Mouse (Mus musculus) kidney, postnatal 0 days (tissue): ENCODE measurements around the gene Cmya5. TPM values are rescaled to one million over a fixed set of nuclear protein-coding genes. Genes with fewer than 3 reads are reported as not detected.

Source experiments
- ATAC-seq: fragments of 200-750 bp; cut with Nextera tagmentation; replicated peaks from 2 replicates; pipeline ENCODE4 v1.8.0; 2017; ENCODE audit warnings: low read depth, moderate number of reproducible peaks, moderate TSS enrichment, moderate library complexity; ENCODE audit not compliant: low FRiP score
- DNase-seq: peaks from one replicate; pipeline ENCODE4 v3.0.0-alpha.2; 2016; ENCODE audit warnings: low spot score
- H3K27ac ChIP-seq: fragments of 300-500 bp; sonication (generic); 2 replicates; pipeline ENCODE4 v1.5.1; 2014; ENCODE audit warnings: mild to moderate bottlenecking
- H3K27me3 ChIP-seq: fragments of 300-500 bp; sonication (generic); 2 replicates; pipeline ENCODE4 v1.6.1; 2014; ENCODE audit warnings: low read length, mixed read lengths; ENCODE audit not compliant: insufficient read depth
- H3K36me3 ChIP-seq: fragments of 300-500 bp; sonication (generic); 2 replicates; pipeline ENCODE4 v1.6.1; 2014; ENCODE audit warnings: low read length, mixed read lengths; ENCODE audit not compliant: insufficient read depth
- H3K4me1 ChIP-seq: fragments of 300-500 bp; sonication (generic); replicated peaks from 2 replicates; pipeline ENCODE4 v1.6.1; 2014; ENCODE audit warnings: antibody characterized with exemption, low read length, mixed read lengths; ENCODE audit not compliant: insufficient read depth
- H3K4me2 ChIP-seq: fragments of 300-500 bp; sonication (generic); 2 replicates; pipeline ENCODE4 v1.6.1; 2014; ENCODE audit warnings: mild to moderate bottlenecking, low read length, moderate library complexity, mixed read lengths
- H3K4me3 ChIP-seq: fragments of 300-500 bp; sonication (generic); replicated peaks from 2 replicates; pipeline ENCODE4 v1.5.1; 2014; ENCODE audit warnings: low read depth, low read length
- H3K9ac ChIP-seq: fragments of 300-500 bp; sonication (generic); 2 replicates; pipeline ENCODE4 v1.6.1; 2014; ENCODE audit warnings: low read depth, low read length
- H3K9me3 ChIP-seq: fragments of 300-500 bp; sonication (generic); replicated peaks from 2 replicates; pipeline ENCODE4 v1.6.1; 2016; ENCODE audit warnings: low read length, inconsistent platforms, mixed read lengths
- CTCF ChIP-seq: IDR thresholded peaks from 2 replicates; pipeline ENCODE4 v1.5.1; 2016; ENCODE audit warnings: antibody characterized with exemption, low read depth, mild to moderate bottlenecking, moderate library complexity
- WGBS: fragments of 180-500 bp; shearing (Covaris S2); extraction: QIAGEN DNeasy Blood & Tissue Kit; methylation state at CpG from one replicate; pipeline ENCODE4 v1.1.7; 2014; 5-methylcytosine and 5-hydroxymethylcytosine counted together
- polyA plus RNA-seq: library from polyadenylated mRNA; unstranded; fragments of >200 nt; fragmentation: Nextera tagmentation; extraction: Ambion mirVana; gene quantifications from 2 replicates; pipeline ENCODE4 v1.2.1, GENCODE M21; 2015

Cmya5 gene
- polyA plus RNA-seq, 1 experiment from 2014 or later: 0.07 TPM

- WGBS: 60% methylated on average over 1 of the region's 1 CpGs
- ATAC-seq: no peak
- DNase-seq: no peak
- Histone ChIP-seq H3K4me2 (no peak overlapping the region), H3K4me1 (no peaks in the 10 kb centered on the region), H3K9me3 (no peaks in the 10 kb centered on the region), H3K27ac (no peak overlapping the region), H3K4me3 (no peak overlapping the region), H3K27me3 (no peaks in the 10 kb centered on the region), H3K36me3 (peaks cover 19% of the 10 kb centered on the region; the same call in 1 of the 2 replicates), H3K9ac (no peak overlapping the region)
- no peak for TF ChIP-seq CTCF
Measured at GRCm38 (mm10) chr13:93180351-93180750, 35.8 kb upstream of the Cmya5 start.

- ATAC-seq (no peak), DNase-seq (no peak)
- no peak for TF ChIP-seq CTCF
Measured at GRCm38 (mm10) chr13:93179522-93179921, 35.0 kb upstream of the Cmya5 start.

GRCm38 (mm10) chr13:93177571-93177970, 33.0 kb upstream of the Cmya5 start:
- H3K27me3 ChIP-seq: no peaks in the 10 kb centered on the region
- no peaks in the 10 kb centered on the region for H3K9me3 ChIP-seq
- no peak for DNase-seq

More at GRCm38 (mm10) chr13:93179522-93179921, 35.0 kb upstream of the Cmya5 start:
- no peak overlapping the region for H3K9ac ChIP-seq
- WGBS: 90% methylated on average over 2 of the region's 2 CpGs
- H3K4me1 ChIP-seq: no peaks in the 10 kb centered on the region
- no peaks in the 10 kb centered on the region for H3K9me3 ChIP-seq
- H3K4me2 ChIP-seq: no peak overlapping the region
- no peaks in the 10 kb centered on the region for H3K27me3 ChIP-seq
- no peak overlapping the region for H3K4me3 ChIP-seq
- H3K27ac ChIP-seq: no peak overlapping the region
- H3K36me3 ChIP-seq: peaks cover 13% of the 10 kb centered on the region; the same call in 1 of the 2 replicates

GRCm38 (mm10) chr13:93163303-93163702, 18.8 kb upstream of the Cmya5 start:
- ATAC-seq (no peak), DNase-seq (no peak)
- 85% methylated on average over 4 of the region's 4 CpGs for WGBS
- H3K4me1 ChIP-seq: no peaks in the 10 kb centered on the region
- no peak for TF ChIP-seq CTCF
- H3K4me3 ChIP-seq: no peak overlapping the region
- H3K36me3 ChIP-seq: peaks cover 20% of the 10 kb centered on the region
- no peak overlapping the region for H3K9ac ChIP-seq
- H3K4me2 ChIP-seq: no peak overlapping the region
- H3K27me3 ChIP-seq: no peaks in the 10 kb centered on the region
- H3K9me3 ChIP-seq: no peaks in the 10 kb centered on the region
- H3K27ac ChIP-seq: no peak overlapping the region

More at GRCm38 (mm10) chr13:93177571-93177970, 33.0 kb upstream of the Cmya5 start:
- Histone ChIP-seq H3K4me1 (no peaks in the 10 kb centered on the region), H3K36me3 (peaks cover 11% of the 10 kb centered on the region; the same call in 1 of the 2 replicates), H3K9ac (no peak overlapping the region), H3K27ac (no peak overlapping the region), H3K4me2 (no peak overlapping the region), H3K4me3 (no peak overlapping the region)
- ATAC-seq: no peak
- TF ChIP-seq CTCF: no peak

- peak; percentile 26 for DNase-seq
- ATAC-seq: no peak
- no peaks in the 10 kb centered on the region for H3K4me1 ChIP-seq
- no peak overlapping the region for H3K4me3 ChIP-seq
- no peak for TF ChIP-seq CTCF
- H3K9ac ChIP-seq: no peak overlapping the region
- H3K27me3 ChIP-seq: no peaks in the 10 kb centered on the region
- peaks cover 20% of the 10 kb centered on the region for H3K36me3 ChIP-seq
- no peak overlapping the region for H3K4me2 ChIP-seq
- H3K27ac ChIP-seq: no peak overlapping the region
- no peaks in the 10 kb centered on the region for H3K9me3 ChIP-seq
Measured at GRCm38 (mm10) chr13:93162456-93162855, 17.9 kb upstream of the Cmya5 start.

GRCm38 (mm10) chr13:93158261-93158660, 13.7 kb upstream of the Cmya5 start:
- Histone ChIP-seq H3K9ac (no peak overlapping the region), H3K4me2 (no peak overlapping the region), H3K4me1 (no peaks in the 10 kb centered on the region), H3K36me3 (peaks cover 13% of the 10 kb centered on the region; the same call in 1 of the 2 replicates), H3K9me3 (no peaks in the 10 kb centered on the region), H3K4me3 (no peak overlapping the region), H3K27me3 (no peaks in the 10 kb centered on the region), H3K27ac (no peak overlapping the region)
- TF ChIP-seq CTCF: no peak
- whole genome bisulfite sequencing: 88% methylated on average over 6 of the region's 6 CpGs
- DNase-seq: no peak
- no peak for ATAC-seq

GRCm38 (mm10) chr13:93153280-93153679, 8.8 kb upstream of the Cmya5 start:
- Histone ChIP-seq H3K27me3 (no peaks in the 10 kb centered on the region), H3K36me3 (0 out of 2 replicates have a peak, but pooled peaks cover 11% of the 10 kb centered on the region), H3K9ac (no peak overlapping the region), H3K4me2 (no peak overlapping the region), H3K27ac (no peak overlapping the region), H3K9me3 (no peaks in the 10 kb centered on the region), H3K4me3 (no peak overlapping the region), H3K4me1 (no peaks in the 10 kb centered on the region)
- WGBS: 96% methylated on average over 1 of the region's 1 CpGs
- TF ChIP-seq CTCF: no peak
- DNase-seq (no peak), ATAC-seq (no peak)
